Mouse (Mus musculus) erythroblast, embryonic 14.5 days (primary cell): Measurements from ENCODE around the gene Ptov1.

Source experiments
- GATA1 ChIP-seq: IDR thresholded peaks from 2 replicates; pipeline ENCODE4 v1.6.1; 2012; ENCODE audit warnings: low read length, inconsistent platforms, mixed read lengths
- TAL1 ChIP-seq: IDR thresholded peaks from 3 replicates; pipeline ENCODE4 v1.6.1; 2012; ENCODE audit warnings: low read length, inconsistent platforms, mixed read lengths

DNA sequence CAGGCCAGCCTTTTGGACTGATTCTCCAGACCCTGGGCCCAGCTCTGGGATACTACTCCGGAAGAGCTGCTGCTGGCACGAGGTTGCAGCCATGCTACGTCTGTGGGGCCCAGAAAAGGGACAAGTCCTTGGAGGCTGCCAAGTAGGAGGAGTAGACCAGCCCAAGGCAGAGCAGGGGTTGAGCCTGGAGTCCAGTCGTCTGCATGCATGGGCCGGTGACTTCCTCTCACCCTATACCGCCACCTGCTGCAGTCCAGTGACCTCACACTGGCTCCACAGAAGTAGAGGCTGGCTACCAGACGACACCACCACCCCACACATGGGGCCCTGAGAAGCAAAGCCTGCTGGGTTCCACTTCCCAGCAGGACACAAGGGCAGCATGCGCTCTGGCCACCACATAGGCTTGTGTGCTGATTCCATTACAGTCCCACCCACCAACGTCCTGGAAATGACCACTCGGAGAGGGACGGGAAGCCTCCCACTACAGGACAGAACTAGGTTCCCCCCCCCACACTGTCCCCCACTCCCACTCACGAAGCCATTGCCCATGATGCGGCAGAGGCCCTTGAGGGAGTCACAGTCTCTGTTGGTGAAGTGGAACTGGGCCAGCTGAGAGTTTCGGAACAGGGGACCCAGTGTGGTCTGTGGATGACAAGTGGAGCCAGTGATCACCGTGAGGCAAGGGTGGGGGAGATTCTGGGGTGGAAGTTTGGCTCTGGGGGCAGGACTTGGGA lies 3.1 kb downstream of the Ptov1 start:
- no peak for TF ChIP-seq GATA1
- no peak for TF ChIP-seq TAL1
